Mouse (Mus musculus): ENCODE results near the gene Myl3.

DNA sequence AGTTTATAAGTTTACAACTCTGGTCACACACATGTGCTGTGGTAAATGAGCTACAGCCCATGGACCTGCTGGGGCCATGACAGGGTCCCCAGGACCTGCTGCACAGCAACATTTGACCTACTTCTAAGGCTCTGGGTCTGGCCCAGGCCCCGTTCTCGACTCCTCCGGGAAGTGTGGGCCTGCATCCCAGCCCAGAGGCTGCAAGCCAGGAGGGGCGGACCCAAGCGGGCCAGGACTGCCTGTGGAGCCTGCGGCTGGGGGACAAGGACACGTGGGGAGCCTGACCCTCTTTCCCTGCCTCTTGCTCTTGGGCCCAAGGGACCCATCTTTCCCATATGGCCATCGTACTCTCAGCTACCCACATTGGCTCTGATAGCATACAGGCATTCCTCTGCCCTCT is 16.9 kb downstream of the Myl3 start:
- TF ChIP-seq GATA1 (IDR thresholded peaks at IDR 0.05; ENCODE audit: low read length): no peak
- TF ChIP-seq TAL1 (IDR thresholded peaks at IDR 0.05; ENCODE audit: low read length): no peak
